Mouse (Mus musculus): ENCODE measurements around the gene Gm364. TPM values are rescaled to one million over a fixed set of nuclear protein-coding genes. Genes with fewer than 3 reads are reported as not detected.

Gm364 gene
- polyA plus RNA-seq, 1 experiment from 2014 or later, result not detected

DNA sequence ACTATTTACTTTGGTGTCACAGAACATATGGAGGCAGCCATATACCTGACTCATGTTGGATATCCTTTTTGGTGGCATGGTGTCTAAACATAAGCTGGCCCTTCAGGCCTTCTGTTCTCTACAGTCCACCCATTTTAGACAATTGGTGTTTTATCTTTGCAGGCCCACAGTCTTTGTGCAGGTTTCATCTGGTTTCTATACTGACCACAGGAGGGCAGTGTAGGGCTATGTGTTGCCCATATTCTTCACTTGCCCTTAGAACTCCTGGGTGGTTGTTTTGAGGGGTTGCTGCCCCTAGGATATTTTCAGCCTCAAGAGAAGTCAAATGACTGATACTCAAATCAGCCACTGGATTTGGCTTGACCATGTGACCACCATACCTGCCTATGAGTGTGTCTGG is 5.3 kb upstream of the Gm364 start:
- H3K36me3 ChIP-seq, result no peaks in the 10 kb centered on the region
- ATAC-seq, result 0 out of 2 replicates have a peak, but pooled peaks have one; percentile 24
- no peaks in the 10 kb centered on the region for H3K9me3 ChIP-seq
- H3K4me3 ChIP-seq (replicated peaks), result no peak overlapping the region
- no peak overlapping the region for H3K27ac ChIP-seq
- no peaks in the 10 kb centered on the region for H3K27me3 ChIP-seq
- no peaks in the 10 kb centered on the region for H3K4me1 ChIP-seq (replicated peaks)
- H3K9ac ChIP-seq (replicated peaks), result no peak overlapping the region
- H3K4me2 ChIP-seq (replicated peaks), result no peak overlapping the region

DNA sequence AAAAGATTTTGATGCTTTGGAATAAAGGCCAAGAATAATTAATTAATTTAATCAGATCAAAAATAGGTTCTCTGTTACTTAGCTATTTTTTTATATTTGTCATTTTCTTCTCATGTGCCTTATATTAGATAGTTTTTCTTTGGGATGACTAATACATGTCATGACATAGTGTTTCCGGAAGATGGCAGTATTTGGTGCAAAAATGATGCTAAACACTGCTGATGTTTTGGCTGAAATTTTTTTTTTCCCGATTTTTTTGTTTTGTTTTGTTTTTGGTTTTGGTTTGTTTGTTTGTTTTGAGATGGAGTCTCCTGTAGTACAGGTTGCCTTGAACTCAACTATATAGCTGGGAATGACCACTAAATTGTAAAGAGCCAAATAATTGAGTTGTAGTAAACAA is 22.7 kb downstream of the Gm364 start:
- Histone ChIP-seq H3K9me3 (no peaks in the 10 kb centered on the region), H3K4me1 (replicated peaks) (no peaks in the 10 kb centered on the region), H3K27me3 (no peaks in the 10 kb centered on the region), H3K9ac (replicated peaks) (no peak overlapping the region), H3K27ac (no peak overlapping the region), H3K4me2 (replicated peaks) (no peak overlapping the region), H3K4me3 (replicated peaks) (no peak overlapping the region), H3K36me3 (no peaks in the 10 kb centered on the region)
- ATAC-seq, result no peak
- WGBS, result 11% methylated on average over 2 of the region's 2 CpGs

DNA sequence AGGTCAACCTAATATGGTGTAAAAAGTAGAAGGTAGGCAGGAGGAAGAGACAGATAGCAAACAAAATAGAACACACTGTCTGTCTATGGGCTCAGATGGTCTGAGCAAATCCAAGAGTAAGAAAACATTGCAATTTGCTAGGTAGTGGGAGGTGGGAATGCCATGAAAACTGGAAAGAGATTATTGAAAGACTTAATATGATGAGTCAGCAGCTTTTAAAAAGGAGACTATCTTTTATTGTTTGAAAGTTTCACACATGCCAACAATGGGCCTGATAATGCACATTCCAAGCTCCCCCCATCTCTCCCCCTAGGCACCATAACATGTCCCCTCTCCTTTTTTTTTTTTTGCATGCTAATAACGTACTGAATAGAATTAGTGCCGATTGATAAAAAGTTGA is 24.9 kb downstream of the Gm364 start:
- no peak for ATAC-seq
- H3K4me3 ChIP-seq (replicated peaks), result no peak overlapping the region
- no peak overlapping the region for H3K27ac ChIP-seq
- no peaks in the 10 kb centered on the region for H3K9me3 ChIP-seq
- no peak overlapping the region for H3K9ac ChIP-seq (replicated peaks)
- no peak overlapping the region for H3K4me2 ChIP-seq (replicated peaks)
- no peaks in the 10 kb centered on the region for H3K36me3 ChIP-seq
- WGBS, result 88% methylated on average over 2 of the region's 2 CpGs
- H3K27me3 ChIP-seq, result no peaks in the 10 kb centered on the region
- no peaks in the 10 kb centered on the region for H3K4me1 ChIP-seq (replicated peaks)

DNA sequence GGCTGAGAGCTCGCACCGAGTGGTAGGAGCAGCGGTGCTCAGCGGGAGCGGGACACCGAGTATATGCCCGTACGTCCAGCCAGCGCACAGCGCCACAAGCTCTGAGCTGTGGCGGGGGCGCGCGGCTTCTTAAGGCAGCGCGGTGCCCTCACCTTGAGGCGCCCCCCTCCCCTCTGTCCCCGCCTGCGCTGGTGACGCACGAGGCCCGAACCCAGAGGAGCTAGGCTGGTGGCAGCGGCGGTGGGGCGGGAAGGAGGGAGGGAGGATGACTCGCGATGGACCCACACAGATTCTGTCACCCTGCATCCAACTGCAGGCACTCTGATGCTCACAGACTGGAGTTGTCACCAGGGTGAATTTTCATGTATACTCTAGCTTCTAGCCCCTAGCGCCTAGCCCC is 94.7 kb downstream of the Gm364 start, which contains the start of gene Gpr101:
TSS of gene Gpr101 (minus strand) at position 124 of the 400 bp plus-strand sequence.
- 11% methylated on average over 19 of the region's 28 CpGs for WGBS
- Histone ChIP-seq H3K27ac (no peak within 1 kb of the TSS), H3K4me1 (replicated peaks) (no peaks in the 10 kb centered on the region), H3K4me3 (replicated peaks) (peak within 1 kb of the TSS; percentile 45), H3K4me2 (replicated peaks) (peak within 1 kb of the TSS; percentile 75), H3K9me3 (no peaks in the 10 kb centered on the region), H3K9ac (replicated peaks) (peak within 1 kb of the TSS; percentile 55), H3K27me3 (peaks cover 12% of the 10 kb centered on the region), H3K36me3 (no peaks in the 10 kb centered on the region)
- ATAC-seq, result peak; percentile 82

DNA sequence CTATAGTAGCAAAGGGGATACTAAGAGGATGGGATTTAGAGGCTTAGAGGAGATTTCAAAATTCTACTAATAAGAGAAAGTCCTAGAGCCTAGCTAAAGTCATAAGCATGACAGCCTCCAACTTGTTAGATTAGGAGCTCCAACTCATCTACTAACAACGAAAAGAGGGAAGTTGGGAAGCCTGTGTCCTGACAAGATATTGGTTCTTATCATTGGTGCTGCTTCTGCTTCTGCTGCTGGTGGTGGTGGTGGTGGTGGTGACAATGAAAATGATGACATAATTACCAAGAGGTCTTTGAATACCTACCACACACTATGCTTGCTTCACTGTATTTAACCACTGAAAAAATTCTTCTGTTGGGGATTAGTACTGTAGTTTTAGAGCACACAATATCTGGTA is 97.3 kb downstream of the Gm364 start:
- Histone ChIP-seq H3K27me3 (peaks cover 12% of the 10 kb centered on the region), H3K4me1 (replicated peaks) (no peaks in the 10 kb centered on the region), H3K4me2 (replicated peaks) (no peak overlapping the region), H3K4me3 (replicated peaks) (no peak overlapping the region), H3K27ac (no peak overlapping the region), H3K9me3 (no peaks in the 10 kb centered on the region), H3K36me3 (no peaks in the 10 kb centered on the region), H3K9ac (replicated peaks) (no peak overlapping the region)
- no peak for ATAC-seq
- 82% methylated on average over 1 of the region's 1 CpGs for WGBS

DNA sequence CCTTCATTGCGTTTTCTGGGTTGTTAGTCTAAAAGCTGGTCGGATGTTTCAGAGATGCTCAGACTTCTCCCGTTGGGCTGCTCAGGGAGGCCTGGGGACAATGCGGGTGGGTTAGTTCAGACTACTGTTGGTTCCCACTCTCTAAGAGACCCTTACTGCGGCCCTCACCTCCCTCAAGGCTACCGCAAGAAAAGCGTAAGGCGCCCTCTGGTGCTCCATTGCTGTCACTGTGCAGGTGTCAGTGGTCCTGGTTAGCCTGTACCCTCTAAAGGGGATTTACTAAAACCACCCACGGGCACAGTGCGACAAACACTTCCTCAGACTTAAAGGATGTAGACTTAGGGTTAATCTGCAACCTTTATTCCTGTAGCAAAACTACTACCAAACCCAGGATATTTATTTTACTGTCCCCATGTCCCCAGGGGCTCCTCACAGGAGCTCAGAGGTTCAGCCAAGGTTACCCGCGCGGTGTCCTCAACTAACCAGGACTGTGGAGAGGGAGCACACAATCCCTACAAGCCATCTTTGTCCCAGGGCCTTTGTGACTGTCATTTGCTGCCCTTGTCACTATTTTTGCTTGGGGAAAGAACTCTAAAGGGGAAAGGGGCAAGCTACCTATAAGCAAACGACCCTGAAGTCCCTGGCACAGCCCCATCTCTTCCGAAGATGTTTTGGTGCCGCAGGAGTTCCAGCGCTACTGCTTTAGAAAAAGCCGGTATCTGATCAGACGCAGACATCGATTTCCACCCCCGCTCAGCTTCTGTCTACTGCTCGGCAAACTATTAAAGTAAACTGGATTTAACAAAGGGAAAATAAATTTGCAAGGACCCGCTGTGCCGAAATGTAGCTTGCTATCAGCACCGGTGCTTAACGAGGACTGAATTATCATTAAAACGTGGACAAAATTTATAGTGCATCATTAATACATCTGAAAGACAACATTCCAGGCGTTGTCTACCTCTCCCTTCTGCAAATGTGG is 112.5 kb downstream of the Gm364 start:
- peak; percentile 76 for ATAC-seq
- 39% methylated on average over 28 of the region's 28 CpGs for WGBS
- Histone ChIP-seq H3K27me3 (no peaks in the 10 kb centered on the region), H3K9me3 (no peaks in the 10 kb centered on the region), H3K36me3 (no peaks in the 10 kb centered on the region), H3K4me1 (replicated peaks) (no peaks in the 10 kb centered on the region), H3K4me2 (replicated peaks) (peak overlapping the region; percentile 45), H3K4me3 (replicated peaks) (peak overlapping the region; percentile 17), H3K27ac (no peak overlapping the region), H3K9ac (replicated peaks) (no peak overlapping the region)

Other genes with a start within 250 kb of the Gm364 start
- not detected in 2 replicates for gene Cd40lg, start 197.0 kb upstream of the Gm364 start, polyA plus RNA-seq (2015; fragmentation: Nextera tagmentation; extraction: Ambion mirVana)
- gene Arhgef6, start 70.4 kb upstream of the Gm364 start, polyA plus RNA-seq (2015; fragmentation: Nextera tagmentation; extraction: Ambion mirVana), result 5.7 and 6.2 TPM in 2 replicates
- gene Rbmx, start 16.1 kb upstream of the Gm364 start, polyA plus RNA-seq (2015; fragmentation: Nextera tagmentation; extraction: Ambion mirVana), result 254 and 268 TPM in 2 replicates
- 0.09 and 0.10 TPM in 2 replicates for gene Gpr101, start 94.6 kb downstream of the Gm364 start, polyA plus RNA-seq (2015; fragmentation: Nextera tagmentation; extraction: Ambion mirVana)

Measured in midbrain, embryonic 13.5 days (tissue).